Mouse (Mus musculus): Measurements from ENCODE around the gene D930020B18Rik. TPM values are rescaled to one million over a fixed set of nuclear protein-coding genes. Genes with fewer than 3 reads are reported as not detected.
A peak's percentile ranks its signal among the peaks of the same experiment; 100 is the strongest.

The D930020B18Rik gene
- total and polyA plus RNA-seq, 2 experiments from 2014 or later: 0.31 to 0.90 TPM

DNA sequence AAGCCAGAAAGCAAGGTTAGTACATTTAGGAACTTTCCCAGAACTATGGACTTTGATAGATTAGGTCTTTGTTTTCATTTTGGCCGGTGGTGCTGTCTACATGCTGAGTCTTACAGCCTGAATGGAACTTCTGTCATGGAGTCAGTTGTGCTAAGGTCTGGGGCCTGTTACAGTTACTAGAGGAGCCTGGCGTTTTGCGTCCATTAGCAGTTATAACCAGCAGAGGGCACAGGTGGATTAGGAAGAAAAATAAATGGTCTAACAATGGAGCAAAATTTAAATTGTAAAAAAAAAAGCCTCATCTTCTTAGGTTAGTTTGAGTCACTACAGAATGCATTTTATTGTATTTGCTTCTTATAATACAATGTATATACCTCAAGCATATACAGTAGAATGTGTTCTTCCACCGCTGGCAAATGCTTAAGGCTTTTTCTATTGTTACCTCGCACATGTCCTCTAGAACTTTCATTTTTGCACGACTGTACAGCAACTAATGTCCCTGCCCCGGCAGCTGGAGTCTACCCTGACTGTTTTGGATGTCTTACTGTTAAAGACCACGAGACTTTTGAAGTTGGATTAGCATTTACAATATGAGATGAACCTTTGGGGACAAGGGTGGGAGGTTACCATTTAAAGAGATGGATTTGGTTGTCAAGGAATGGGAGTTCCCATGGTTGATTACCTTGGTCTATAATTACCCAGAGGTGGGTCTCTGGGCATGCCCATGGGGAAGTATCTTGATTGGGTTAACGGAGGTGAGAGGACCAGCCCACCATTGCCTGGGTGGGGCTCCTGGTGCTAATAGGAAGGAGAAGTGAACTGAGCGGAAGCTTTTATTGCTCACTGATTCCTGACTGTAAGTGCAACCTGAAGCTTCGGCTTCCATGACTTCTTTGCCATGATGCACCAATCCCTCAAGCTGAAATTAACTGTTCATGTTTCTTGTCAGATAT lies 60.2 kb downstream of the D930020B18Rik start:
- peak; percentile 66; the same call in 1 of the 2 replicates for ATAC-seq
- 63% methylated on average over 11 of the region's 11 CpGs for whole genome bisulfite sequencing

DNA sequence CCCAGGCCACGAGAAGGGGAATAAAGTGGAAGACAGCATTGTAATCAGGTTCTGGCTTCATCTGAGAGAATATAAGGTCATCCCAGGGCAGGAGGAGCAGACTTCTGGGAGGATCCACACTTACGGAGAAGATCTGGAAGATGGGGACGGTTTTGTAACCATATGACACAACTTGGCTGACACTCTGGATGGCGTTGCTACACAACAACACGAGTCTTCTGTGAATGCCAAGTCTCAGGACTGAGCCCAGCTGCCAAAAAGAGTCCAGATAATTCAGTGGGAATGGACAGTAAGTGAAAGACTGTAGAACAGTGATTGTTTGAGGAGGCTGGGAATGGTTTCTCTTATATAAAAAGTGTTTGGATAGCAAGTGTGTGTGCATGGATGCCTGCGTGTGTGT lies 62.2 kb downstream of the D930020B18Rik start:
- Histone ChIP-seq H3K27me3 (ENCODE audit: insufficient read depth, low read length) (no peaks in the 10 kb centered on the region), H3K36me3 (ENCODE audit: insufficient read depth) (no peaks in the 10 kb centered on the region), H3K4me2 (ENCODE audit: low read depth) (no peak overlapping the region), H3K9ac (no peak overlapping the region), H3K27ac (ENCODE audit: low read depth, low read length) (no peak overlapping the region), H3K4me3 (ENCODE audit: low read depth, low read length) (no peak overlapping the region), H3K4me1 (ENCODE audit: insufficient read depth) (no peaks in the 10 kb centered on the region), H3K9me3 (ENCODE audit: low read length) (no peaks in the 10 kb centered on the region)
- DNase-seq (no peak), ATAC-seq (no peak)
- no peak for TF ChIP-seq CTCF (IDR thresholded peaks at IDR 0.05; ENCODE audit: low read depth)
- 61% methylated on average over 6 of the region's 6 CpGs for WGBS

More for the DNA sequence above, 60.2 kb downstream of the D930020B18Rik start:
- Histone ChIP-seq H3K9ac (no peak overlapping the region), H3K27me3 (ENCODE audit: insufficient read depth, low read length) (no peaks in the 10 kb centered on the region), H3K9me3 (ENCODE audit: low read length) (0 out of 2 replicates have a peak, but pooled peaks cover 4% of the 10 kb centered on the region), H3K36me3 (ENCODE audit: insufficient read depth) (no peaks in the 10 kb centered on the region), H3K4me3 (ENCODE audit: low read depth, low read length) (no peak overlapping the region), H3K27ac (ENCODE audit: low read depth, low read length) (no peak overlapping the region), H3K4me1 (ENCODE audit: insufficient read depth) (no peaks in the 10 kb centered on the region), H3K4me2 (ENCODE audit: low read depth) (no peak overlapping the region)
- DNase-seq: peak; percentile 82
- TF ChIP-seq CTCF (IDR thresholded peaks at IDR 0.05; ENCODE audit: low read depth): peak; percentile 76

DNA sequence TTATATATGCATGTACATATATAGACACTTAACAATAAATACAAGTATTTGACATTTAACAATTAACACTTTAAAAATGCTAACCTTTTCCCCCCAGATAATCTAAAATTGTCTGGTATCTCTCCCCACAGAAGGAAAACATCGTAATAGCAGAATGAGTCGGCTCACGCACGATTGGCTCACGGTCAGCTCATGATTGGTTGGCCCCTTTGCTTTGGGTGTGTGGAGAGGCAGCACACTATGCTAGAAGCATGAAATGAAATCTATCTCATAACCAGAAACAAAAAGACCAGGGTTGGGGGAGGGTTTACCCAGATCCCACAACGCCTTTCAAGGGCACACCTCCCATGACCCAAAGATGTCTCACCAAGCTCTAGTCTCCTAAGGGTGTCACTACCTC lies 63.5 kb downstream of the D930020B18Rik start:
- Histone ChIP-seq H3K4me1 (ENCODE audit: insufficient read depth) (no peaks in the 10 kb centered on the region), H3K4me2 (ENCODE audit: low read depth) (no peak overlapping the region), H3K4me3 (ENCODE audit: low read depth, low read length) (no peak overlapping the region), H3K27me3 (ENCODE audit: insufficient read depth, low read length) (no peaks in the 10 kb centered on the region), H3K36me3 (ENCODE audit: insufficient read depth) (no peaks in the 10 kb centered on the region), H3K27ac (ENCODE audit: low read depth, low read length) (no peak overlapping the region), H3K9me3 (ENCODE audit: low read length) (no peaks in the 10 kb centered on the region), H3K9ac (no peak overlapping the region)
- no peak for DNase-seq
- WGBS: 91% methylated on average over 6 of the region's 6 CpGs
- no peak for ATAC-seq
- no peak for TF ChIP-seq CTCF (IDR thresholded peaks at IDR 0.05; ENCODE audit: low read depth)

DNA sequence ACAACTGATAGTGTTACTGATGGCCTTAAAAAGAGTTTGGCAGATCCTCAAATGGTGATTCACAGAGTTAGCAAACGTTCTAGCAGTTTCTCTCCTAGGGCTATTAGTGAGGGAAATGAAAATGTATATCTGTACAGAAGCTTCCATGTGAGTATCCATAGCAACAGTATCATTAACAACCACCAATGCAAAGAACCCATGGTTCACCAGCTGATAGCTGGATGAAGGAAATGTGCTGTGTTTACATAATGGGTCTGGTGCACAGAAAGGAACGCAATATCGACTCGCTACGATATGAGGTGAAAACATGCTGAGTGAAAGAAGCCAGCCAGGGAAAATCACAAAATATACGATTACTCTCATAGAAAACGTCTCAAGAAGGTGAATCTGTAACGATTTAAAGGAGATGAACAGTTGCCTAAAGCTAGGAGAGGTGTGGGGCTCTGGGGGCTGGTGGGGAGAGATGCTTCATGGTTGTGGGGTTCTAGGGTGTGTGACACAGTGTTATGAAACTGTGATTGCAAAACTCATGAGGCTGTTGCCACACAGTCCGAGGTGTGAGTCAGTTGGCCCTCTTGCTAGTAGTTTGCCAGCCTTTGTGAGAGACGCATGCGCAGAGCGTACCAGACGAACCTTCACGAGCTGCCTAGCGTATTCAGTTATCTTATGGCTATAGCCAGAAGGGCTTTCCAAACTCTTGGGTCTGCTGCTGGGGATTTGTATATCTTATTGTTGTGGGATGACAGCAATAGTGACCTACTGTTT lies 64.2 kb downstream of the D930020B18Rik start:
- Histone ChIP-seq H3K27ac (ENCODE audit: low read depth, low read length) (no peak overlapping the region; the same call in 1 of the 2 replicates), H3K4me1 (ENCODE audit: insufficient read depth) (no peaks in the 10 kb centered on the region), H3K4me2 (ENCODE audit: low read depth) (no peak overlapping the region), H3K36me3 (ENCODE audit: insufficient read depth) (no peaks in the 10 kb centered on the region), H3K27me3 (ENCODE audit: insufficient read depth, low read length) (no peaks in the 10 kb centered on the region), H3K9ac (no peak overlapping the region), H3K9me3 (ENCODE audit: low read length) (no peaks in the 10 kb centered on the region), H3K4me3 (ENCODE audit: low read depth, low read length) (no peak overlapping the region)
- ATAC-seq (peak; percentile 27; the same call in 1 of the 2 replicates), DNase-seq (peak; percentile 12)
- no peak for TF ChIP-seq CTCF (IDR thresholded peaks at IDR 0.05; ENCODE audit: low read depth)
- 80% methylated on average over 15 of the region's 15 CpGs for WGBS

DNA sequence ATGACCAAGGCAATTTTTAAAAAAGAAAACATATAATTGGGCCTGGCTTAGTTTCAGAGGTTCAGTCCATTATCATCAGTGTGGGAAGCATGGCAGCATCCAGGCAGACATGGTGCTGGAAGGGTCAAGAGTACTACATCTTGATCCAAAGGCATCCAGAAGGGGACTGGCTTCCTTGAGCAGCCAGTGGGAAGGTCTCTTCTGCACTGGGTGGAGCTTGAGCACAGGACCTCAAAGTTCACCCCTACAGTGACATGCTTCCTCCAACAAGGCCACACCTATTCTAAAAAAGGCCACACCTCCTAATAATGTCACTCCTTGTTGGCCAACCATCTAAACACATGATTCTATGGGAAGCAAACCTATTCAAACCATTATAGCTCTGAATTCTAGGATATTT lies 75.5 kb downstream of the D930020B18Rik start:
- H3K27ac ChIP-seq (ENCODE audit: low read depth, low read length): no peak overlapping the region
- H3K36me3 ChIP-seq (ENCODE audit: insufficient read depth): no peaks in the 10 kb centered on the region
- no peak for DNase-seq
- H3K4me1 ChIP-seq (ENCODE audit: insufficient read depth): no peaks in the 10 kb centered on the region
- H3K9me3 ChIP-seq (ENCODE audit: low read length): 0 out of 2 replicates have a peak, but pooled peaks cover 7% of the 10 kb centered on the region
- H3K4me3 ChIP-seq (ENCODE audit: low read depth, low read length): no peak overlapping the region
- H3K4me2 ChIP-seq (ENCODE audit: low read depth): no peak overlapping the region
- ATAC-seq: no peak
- no peak overlapping the region for H3K9ac ChIP-seq
- TF ChIP-seq CTCF (IDR thresholded peaks at IDR 0.05; ENCODE audit: low read depth): no peak
- H3K27me3 ChIP-seq (ENCODE audit: insufficient read depth, low read length): no peaks in the 10 kb centered on the region

DNA sequence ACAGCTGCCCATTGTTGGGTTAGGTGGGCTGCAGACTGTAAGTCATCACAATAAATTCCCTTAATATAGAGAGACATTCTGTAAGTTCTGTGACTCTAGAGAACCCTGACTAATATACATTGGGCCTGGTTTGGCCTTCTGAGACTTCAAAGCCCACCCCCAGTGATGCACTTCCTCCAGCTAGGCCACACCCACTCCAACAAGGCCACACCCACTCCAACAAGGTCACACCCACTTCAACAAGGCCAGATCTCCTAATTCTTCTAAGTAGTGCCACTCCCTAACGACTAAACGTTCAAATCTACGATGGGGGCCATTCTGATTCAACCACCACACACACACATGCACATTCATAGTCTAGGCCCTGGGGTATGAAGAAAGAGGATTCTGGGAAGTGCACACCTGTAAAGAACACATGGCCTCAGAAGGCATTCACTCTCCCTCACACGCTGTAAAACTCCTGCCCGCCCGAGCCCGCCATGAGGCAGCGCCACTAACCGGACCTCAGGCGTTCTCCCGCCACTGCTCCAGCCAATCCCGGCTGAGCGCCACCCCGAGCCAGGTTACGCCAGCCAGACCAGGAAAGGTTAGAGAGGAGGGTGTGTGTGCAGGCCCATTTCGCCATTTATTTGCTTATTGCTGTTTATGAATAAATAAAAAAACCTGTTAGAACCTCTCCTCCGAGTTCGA lies 77.7 kb downstream of the D930020B18Rik start:
- Histone ChIP-seq H3K4me1 (ENCODE audit: insufficient read depth) (no peaks in the 10 kb centered on the region), H3K27ac (ENCODE audit: low read depth, low read length) (no peak overlapping the region), H3K4me2 (ENCODE audit: low read depth) (no peak overlapping the region), H3K4me3 (ENCODE audit: low read depth, low read length) (no peak overlapping the region), H3K27me3 (ENCODE audit: insufficient read depth, low read length) (no peaks in the 10 kb centered on the region), H3K9ac (no peak overlapping the region), H3K36me3 (ENCODE audit: insufficient read depth) (no peaks in the 10 kb centered on the region), H3K9me3 (ENCODE audit: low read length) (0 out of 2 replicates have a peak, but pooled peaks cover 7% of the 10 kb centered on the region)
- DNase-seq (no peak), ATAC-seq (no peak)
- WGBS: 95% methylated on average over 18 of the region's 18 CpGs
- no peak for TF ChIP-seq CTCF (IDR thresholded peaks at IDR 0.05; ENCODE audit: low read depth)
